Mouse (Mus musculus) embryonic facial prominence, embryonic 11.5 days (tissue): ENCODE measurements around the gene Skint8. TPM values are rescaled to one million over a fixed set of nuclear protein-coding genes. Genes with fewer than 3 reads are reported as not detected.

ENCODE experiments used
- polyA plus RNA-seq: library from polyadenylated mRNA; unstranded; fragments of >200 nt; fragmentation: Nextera tagmentation; extraction: Ambion mirVana; gene quantifications from 2 replicates; pipeline ENCODE4 v1.2.1, GENCODE M21; 2014

Skint8 gene
- polyA plus RNA-seq, 1 experiment from 2014 or later: not detected

Other genes starting within 250 kb of the Skint8 start
- gene Spata6, start 199.4 kb upstream of the Skint8 start, polyA plus RNA-seq: 30.6 and 32.2 TPM in 2 replicates
- gene Slc5a9, start 16.5 kb upstream of the Skint8 start, polyA plus RNA-seq: 0.07 TPM in 1 of 2 replicates, not detected in the other
- not detected in 2 replicates for gene Skint7, start 53.5 kb downstream of the Skint8 start, polyA plus RNA-seq
- not detected in 2 replicates for gene Skint1, start 86.9 kb downstream of the Skint8 start, polyA plus RNA-seq
- not detected in 2 replicates for gene Skint4, start 152.6 kb downstream of the Skint8 start, polyA plus RNA-seq